Mouse (Mus musculus): ENCODE measurements around the gene Fabp3.

GRCm38 (mm10) chr4:130282856-130283255 is 25.5 kb upstream of the Fabp3 start:
- TF ChIP-seq RCOR1 (IDR thresholded peaks at IDR 0.05; ENCODE audit: low read depth, low read length) (no peak), CTCF (IDR thresholded peaks at IDR 0.05 in 2 of 3, conservative IDR thresholded peaks at IDR 0.05 in 1 of 3; ENCODE audit: control insufficient read depth in 1 of 3, insufficient read depth in 1 of 3, low read depth in 2 of 3, low read length in 3 of 3, poor library complexity in 1 of 3, severe bottlenecking in 1 of 3) (no peak), ZC3H11A (IDR thresholded peaks at IDR 0.05; ENCODE audit: low read depth, low read length) (no peak)
